Mouse (Mus musculus) stomach, embryonic 15.5 days (tissue): ENCODE measurements around the gene Agpat4. TPM values are rescaled to one million over a fixed set of nuclear protein-coding genes. Genes with fewer than 3 reads are reported as not detected.
A peak's percentile ranks its signal among the peaks of the same experiment; 100 is the strongest.
"Not testable (repeated sequence)": the region's sequence is repeated elsewhere in the genome, so short reads cannot be mapped to it uniquely, and the experiment has no call there.

Source experiments
- ATAC-seq: fragments of 200-750 bp; cut with Nextera tagmentation; 2 replicates; pipeline ENCODE4 v1.8.0; 2017; ENCODE audit warnings: low read depth, moderate number of reproducible peaks, moderate TSS enrichment; ENCODE audit not compliant: insufficient read depth, low FRiP score
- H3K27ac ChIP-seq: fragments of 300-500 bp; sonication (generic); 2 replicates; pipeline ENCODE4 v1.5.1; 2015; ENCODE audit warnings: mild to moderate bottlenecking, inconsistent platforms
- H3K27me3 ChIP-seq: fragments of 300-500 bp; sonication (generic); replicated peaks from 2 replicates; pipeline ENCODE4 v1.6.1; 2015; ENCODE audit warnings: inconsistent platforms
- H3K36me3 ChIP-seq: fragments of 300-500 bp; sonication (generic); 2 replicates; pipeline ENCODE4 v1.6.1; 2015; ENCODE audit warnings: inconsistent platforms
- H3K4me1 ChIP-seq: fragments of 300-500 bp; sonication (generic); 2 replicates; pipeline ENCODE4 v1.6.1; 2015; ENCODE audit warnings: inconsistent platforms
- H3K4me2 ChIP-seq: fragments of 300-500 bp; sonication (generic); 2 replicates; pipeline ENCODE4 v1.6.1; 2015; ENCODE audit warnings: mild to moderate bottlenecking, inconsistent platforms
- H3K4me3 ChIP-seq: fragments of 300-500 bp; sonication (generic); replicated peaks from 2 replicates; pipeline ENCODE4 v1.5.1; 2015; ENCODE audit warnings: inconsistent platforms
- H3K9ac ChIP-seq: fragments of 300-500 bp; sonication (generic); 2 replicates; pipeline ENCODE4 v1.6.1; 2015; ENCODE audit warnings: inconsistent platforms
- H3K9me3 ChIP-seq: fragments of 300-500 bp; sonication (generic); 2 replicates; pipeline ENCODE4 v1.6.1; 2016; ENCODE audit warnings: inconsistent platforms
- WGBS: fragments of 180-500 bp; shearing (Covaris S2); methylation state at CpG from one replicate; pipeline ENCODE4 v1.1.7; 2015; 5-methylcytosine and 5-hydroxymethylcytosine counted together
- polyA plus RNA-seq: library from polyadenylated mRNA; unstranded; fragments of >200 nt; fragmentation: Nextera tagmentation; extraction: Ambion mirVana; gene quantifications from 2 replicates; pipeline ENCODE4 v1.2.1, GENCODE M21; 2015

Agpat4 gene
- polyA plus RNA-seq, 1 experiment from 2014 or later: 32.5 TPM

- 69% methylated on average over 7 of the region's 7 CpGs for WGBS
- no peaks in the 10 kb centered on the region for H3K36me3 ChIP-seq
- H3K27ac ChIP-seq: no peak overlapping the region
- H3K9ac ChIP-seq: no peak overlapping the region
- H3K9me3 ChIP-seq: no peaks in the 10 kb centered on the region
- no peak overlapping the region for H3K4me2 ChIP-seq
- no peaks in the 10 kb centered on the region for H3K4me1 ChIP-seq
- H3K27me3 ChIP-seq: no peaks in the 10 kb centered on the region
- ATAC-seq: no peak
- H3K4me3 ChIP-seq: no peak overlapping the region
Observed at GRCm38 (mm10) chr17:12104245-12104644, 14.3 kb upstream of the Agpat4 start.

- no peak overlapping the region for H3K4me2 ChIP-seq
- no peak overlapping the region for H3K4me3 ChIP-seq
- H3K9ac ChIP-seq: no peak overlapping the region
- H3K27ac ChIP-seq: no peak overlapping the region
- no peak for ATAC-seq
- no peaks in the 10 kb centered on the region for H3K9me3 ChIP-seq
- no peaks in the 10 kb centered on the region for H3K4me1 ChIP-seq
- 87% methylated on average over 6 of the region's 6 CpGs for WGBS
- H3K36me3 ChIP-seq: no peaks in the 10 kb centered on the region
- H3K27me3 ChIP-seq: no peaks in the 10 kb centered on the region
Observed at GRCm38 (mm10) chr17:12104690-12105089, 13.8 kb upstream of the Agpat4 start.

DNA sequence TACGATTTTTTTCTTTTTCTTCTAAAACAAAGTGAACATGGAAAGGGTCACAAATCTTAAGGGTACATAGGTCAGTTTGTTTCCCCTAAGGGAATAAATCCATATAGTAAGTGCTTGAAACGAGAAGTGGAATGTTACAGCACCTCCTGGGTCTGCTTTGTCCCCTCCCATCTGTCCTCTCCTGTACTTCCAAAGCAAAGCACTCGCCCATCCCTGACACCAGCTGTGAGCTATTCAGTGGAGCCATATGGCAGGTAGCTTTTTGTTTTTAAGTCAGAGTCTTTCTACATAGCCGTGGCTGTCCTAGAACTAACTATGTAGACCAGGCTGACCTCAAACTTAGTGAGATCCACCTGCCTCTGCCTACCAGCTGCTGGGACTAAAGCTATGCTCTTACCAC, 12.2 kb upstream of the Agpat4 start:
- ATAC-seq: no peak

GRCm38 (mm10) chr17:12113626-12114025, 4.9 kb upstream of the Agpat4 start:
- H3K4me3 ChIP-seq: no peak overlapping the region
- H3K27me3 ChIP-seq: no peaks in the 10 kb centered on the region
- 88% methylated on average over 6 of the region's 6 CpGs for WGBS
- no peak overlapping the region for H3K4me2 ChIP-seq
- no peak for ATAC-seq
- no peaks in the 10 kb centered on the region for H3K9me3 ChIP-seq
- no peak overlapping the region for H3K9ac ChIP-seq
- no peaks in the 10 kb centered on the region for H3K36me3 ChIP-seq
- no peaks in the 10 kb centered on the region for H3K4me1 ChIP-seq
- H3K27ac ChIP-seq: no peak overlapping the region

More for the DNA sequence above, 12.2 kb upstream of the Agpat4 start:
- no peak overlapping the region for H3K9ac ChIP-seq
- H3K36me3 ChIP-seq: no peaks in the 10 kb centered on the region
- no peak overlapping the region for H3K27ac ChIP-seq
- no peaks in the 10 kb centered on the region for H3K9me3 ChIP-seq
- no peaks in the 10 kb centered on the region for H3K4me1 ChIP-seq
- no peak overlapping the region for H3K4me2 ChIP-seq
- 57% methylated on average over 4 of the region's 4 CpGs for WGBS
- H3K4me3 ChIP-seq: no peak overlapping the region
- no peaks in the 10 kb centered on the region for H3K27me3 ChIP-seq

GRCm38 (mm10) chr17:12115086-12115485, 3.4 kb upstream of the Agpat4 start:
- WGBS: 83% methylated on average over 2 of the region's 2 CpGs
- Histone ChIP-seq H3K9ac (no peak overlapping the region), H3K4me3 (no peak overlapping the region), H3K27me3 (no peaks in the 10 kb centered on the region), H3K4me2 (no peak overlapping the region), H3K36me3 (no peaks in the 10 kb centered on the region), H3K4me1 (peaks cover under 1% of the 10 kb centered on the region), H3K9me3 (no peaks in the 10 kb centered on the region), H3K27ac (no peak overlapping the region)
- ATAC-seq: no peak

DNA sequence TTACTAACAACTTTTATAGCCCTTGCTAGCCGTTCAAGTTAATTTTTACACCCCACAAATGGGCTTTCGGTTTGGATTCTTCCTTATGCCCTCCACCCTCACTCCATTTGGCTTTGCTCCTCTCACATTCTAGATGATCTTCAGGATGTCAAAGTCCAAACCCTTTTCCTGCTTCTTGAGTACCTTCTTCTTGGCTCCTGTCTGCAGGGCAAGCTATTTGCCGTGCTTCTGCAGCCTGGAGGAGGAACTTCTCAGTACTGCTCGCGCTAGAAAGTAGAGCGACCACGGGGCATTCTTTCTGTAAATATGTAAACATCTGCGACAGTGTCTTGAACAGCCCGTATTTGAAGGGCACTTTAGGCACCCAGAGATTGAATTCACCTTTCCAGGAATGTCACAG, 373 bp upstream of the Agpat4 start:
- no peaks in the 10 kb centered on the region for H3K9me3 ChIP-seq
- H3K27ac ChIP-seq: peak overlapping the region; percentile 92; the same call in 1 of the 2 replicates
- ATAC-seq: no peak
- H3K36me3 ChIP-seq: no peaks in the 10 kb centered on the region
- peaks cover 6% of the 10 kb centered on the region for H3K4me1 ChIP-seq
- H3K4me3 ChIP-seq: peak overlapping the region; percentile 65
- H3K27me3 ChIP-seq: no peaks in the 10 kb centered on the region
- no peak overlapping the region for H3K9ac ChIP-seq
- WGBS: 5% methylated on average over 9 of the region's 9 CpGs
- peak overlapping the region; percentile 95 for H3K4me2 ChIP-seq

GRCm38 (mm10) chr17:12118926-12119641, 580 bp downstream of the Agpat4 start:
- ATAC-seq: peak; percentile 93
- Histone ChIP-seq H3K4me3 (peak overlapping the region; percentile 65), H3K27me3 (no peaks in the 10 kb centered on the region), H3K27ac (peak overlapping the region; percentile 92), H3K4me2 (peak overlapping the region; percentile 95), H3K9ac (peak overlapping the region; percentile 27; the same call in 1 of the 2 replicates), H3K36me3 (no peaks in the 10 kb centered on the region), H3K9me3 (no peaks in the 10 kb centered on the region), H3K4me1 (peaks cover 6% of the 10 kb centered on the region)
- WGBS: under 1% methylated on average over 30 of the region's 30 CpGs

- peak overlapping the region; percentile 95 for H3K4me2 ChIP-seq
- peak overlapping the region; percentile 92 for H3K27ac ChIP-seq
- H3K36me3 ChIP-seq: peaks cover 2% of the 10 kb centered on the region; the same call in 1 of the 2 replicates
- H3K9ac ChIP-seq: peak overlapping the region; percentile 27; the same call in 1 of the 2 replicates
- peaks cover 6% of the 10 kb centered on the region for H3K4me1 ChIP-seq
- peak overlapping the region; percentile 65 for H3K4me3 ChIP-seq
- H3K9me3 ChIP-seq: no peaks in the 10 kb centered on the region
- no peaks in the 10 kb centered on the region for H3K27me3 ChIP-seq
- ATAC-seq: peak; percentile 16
- WGBS: 0% methylated on average over 12 of the region's 12 CpGs
Observed at GRCm38 (mm10) chr17:12119675-12120074, 1.2 kb downstream of the Agpat4 start.

DNA sequence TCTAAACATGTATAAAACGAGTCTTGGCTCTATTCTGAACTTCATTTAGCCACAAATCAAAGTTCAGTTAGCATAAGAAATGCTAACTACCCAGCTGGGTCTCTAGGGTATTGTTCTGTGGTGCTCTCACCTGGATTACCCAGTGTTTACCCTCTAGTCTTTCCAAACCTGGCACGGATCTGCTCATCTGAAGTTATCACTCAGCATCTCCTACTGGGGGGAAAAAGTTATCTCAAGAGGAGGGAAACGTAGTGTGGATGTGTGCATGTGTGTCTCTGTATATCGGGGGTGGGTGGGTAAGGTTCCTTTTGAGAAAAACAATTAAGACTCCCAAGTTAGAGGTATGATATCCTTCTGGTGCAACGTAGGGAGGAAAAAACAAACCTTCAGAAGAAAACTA, 1.8 kb downstream of the Agpat4 start:
- H3K9ac ChIP-seq: no peak overlapping the region

GRCm38 (mm10) chr17:12121226-12121794, 2.8 kb downstream of the Agpat4 start:
- no peaks in the 10 kb centered on the region for H3K27me3 ChIP-seq
- no peak overlapping the region for H3K4me2 ChIP-seq
- no peak for ATAC-seq
- WGBS: 85% methylated on average over 7 of the region's 7 CpGs
- peaks cover 4% of the 10 kb centered on the region; the same call in 1 of the 2 replicates for H3K36me3 ChIP-seq
- no peak overlapping the region for H3K4me3 ChIP-seq
- no peak overlapping the region for H3K27ac ChIP-seq
- peaks cover 6% of the 10 kb centered on the region for H3K4me1 ChIP-seq
- no peak overlapping the region for H3K9ac ChIP-seq
- H3K9me3 ChIP-seq: no peaks in the 10 kb centered on the region

More for the DNA sequence above, 1.8 kb downstream of the Agpat4 start:
- peaks cover 4% of the 10 kb centered on the region; the same call in 1 of the 2 replicates for H3K36me3 ChIP-seq
- H3K4me2 ChIP-seq: peak overlapping the region; percentile 95
- H3K9me3 ChIP-seq: no peaks in the 10 kb centered on the region
- no peaks in the 10 kb centered on the region for H3K27me3 ChIP-seq
- peak overlapping the region; percentile 65 for H3K4me3 ChIP-seq
- no peak for ATAC-seq
- 26% methylated on average over 5 of the region's 5 CpGs for WGBS
- H3K4me1 ChIP-seq: peaks cover 6% of the 10 kb centered on the region
- H3K27ac ChIP-seq: no peak overlapping the region

GRCm38 (mm10) chr17:12122262-12122661, 3.8 kb downstream of the Agpat4 start:
- not testable (repeated sequence) for H3K27me3 ChIP-seq, H3K9ac ChIP-seq, H3K4me2 ChIP-seq, H3K4me3 ChIP-seq, H3K36me3 ChIP-seq, H3K27ac ChIP-seq, H3K4me1 ChIP-seq, H3K9me3 ChIP-seq, ATAC-seq
- WGBS: 83% methylated on average over 9 of the region's 9 CpGs

- Histone ChIP-seq H3K4me3 (no peak overlapping the region), H3K27me3 (no peaks in the 10 kb centered on the region), H3K9ac (no peak overlapping the region), H3K36me3 (peaks cover 4% of the 10 kb centered on the region; the same call in 1 of the 2 replicates), H3K4me2 (no peak overlapping the region), H3K27ac (no peak overlapping the region), H3K9me3 (no peaks in the 10 kb centered on the region), H3K4me1 (peaks cover 6% of the 10 kb centered on the region)
- no peak for ATAC-seq
- WGBS: 79% methylated on average over 3 of the region's 3 CpGs
Observed at GRCm38 (mm10) chr17:12123168-12123567, 4.7 kb downstream of the Agpat4 start.
